Mouse (Mus musculus) hematopoietic multipotent progenitor cell, adult 10-12 weeks (in vitro differentiated cells): Measurements from ENCODE around the gene Wsb2. TPM values are rescaled to one million over a fixed set of nuclear protein-coding genes. Genes with fewer than 3 reads are reported as not detected.

Experiments used
- polyA plus RNA-seq: library from polyadenylated mRNA; stranded (reverse); fragments of >175 nt; gene quantifications from 2 replicates; pipeline ENCODE4 v1.2.3, GENCODE M21; 2012; ENCODE audit warnings: low replicate concordance

Gene Wsb2
- 30.0 and 61.0 TPM in 2 replicates for polyA plus RNA-seq

DNA sequence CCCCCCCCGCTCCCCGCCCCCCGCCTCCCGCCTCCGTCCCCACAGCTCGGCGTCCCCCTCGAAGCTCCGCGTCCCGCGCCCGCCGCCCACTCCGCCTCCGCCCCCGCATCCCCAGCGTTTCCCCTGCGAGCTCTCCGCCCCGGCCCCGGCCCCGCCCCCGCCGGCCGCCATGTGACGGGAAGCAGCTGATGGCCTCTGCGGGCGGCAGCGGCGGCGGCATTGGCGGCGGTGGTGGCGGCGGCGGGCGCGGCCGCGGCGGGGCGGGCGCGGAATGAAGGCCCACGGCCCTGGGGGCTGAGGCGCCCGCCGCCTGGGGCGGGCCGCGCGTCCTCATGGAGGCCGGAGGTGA lies at the start of gene Wsb2:
TSS of gene Wsb2 (plus strand) at position 176 of the 349 bp plus-strand sequence.

DNA sequence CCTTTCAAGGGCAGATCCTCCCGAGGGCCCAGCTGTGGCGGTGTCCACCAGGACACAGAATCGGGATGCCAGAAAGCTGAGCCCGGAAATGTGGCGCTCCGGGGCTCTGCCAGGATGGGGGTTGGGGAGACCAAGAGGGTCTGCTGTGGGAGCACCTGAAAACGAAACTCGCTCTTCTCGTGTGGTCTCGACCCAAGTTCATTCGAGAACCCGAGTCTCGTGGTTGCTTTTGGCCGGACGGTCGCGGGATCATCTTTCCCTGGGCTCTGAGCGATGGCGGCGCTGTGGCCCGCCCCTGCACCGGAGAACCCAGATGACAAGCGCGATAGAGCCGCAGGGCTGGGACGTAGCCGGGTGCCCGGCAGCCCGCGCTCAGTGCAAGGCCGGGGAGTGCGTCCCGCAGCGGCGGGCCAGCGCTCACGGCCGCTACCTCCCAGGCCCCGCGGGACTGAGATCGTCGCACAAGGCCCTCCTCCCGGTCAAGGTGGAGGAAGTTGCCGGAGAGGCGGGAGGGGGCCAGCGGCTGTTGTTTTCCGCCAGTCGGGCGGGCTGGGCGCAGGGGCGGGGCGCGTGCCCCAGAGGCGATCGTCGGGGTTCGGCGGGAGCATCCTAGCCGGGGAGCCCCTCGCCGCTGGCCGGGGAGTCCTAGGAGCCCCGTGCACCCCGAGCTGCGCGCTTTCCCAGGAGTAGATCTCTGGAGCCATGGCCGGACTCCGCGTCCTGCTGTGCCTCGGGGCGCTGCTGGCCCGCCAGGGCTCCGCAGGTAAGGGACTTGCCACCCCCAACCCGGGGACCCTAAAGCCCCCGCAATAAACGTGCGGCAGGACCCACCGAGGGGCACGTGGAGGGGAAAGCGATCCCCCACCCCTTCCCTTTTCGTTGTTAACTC lies 38.1 kb upstream of the Wsb2 start, which contains the start of gene Vsig10:
TSS of gene Vsig10 (plus strand) at position 343 of the 889 bp plus-strand sequence.

DNA sequence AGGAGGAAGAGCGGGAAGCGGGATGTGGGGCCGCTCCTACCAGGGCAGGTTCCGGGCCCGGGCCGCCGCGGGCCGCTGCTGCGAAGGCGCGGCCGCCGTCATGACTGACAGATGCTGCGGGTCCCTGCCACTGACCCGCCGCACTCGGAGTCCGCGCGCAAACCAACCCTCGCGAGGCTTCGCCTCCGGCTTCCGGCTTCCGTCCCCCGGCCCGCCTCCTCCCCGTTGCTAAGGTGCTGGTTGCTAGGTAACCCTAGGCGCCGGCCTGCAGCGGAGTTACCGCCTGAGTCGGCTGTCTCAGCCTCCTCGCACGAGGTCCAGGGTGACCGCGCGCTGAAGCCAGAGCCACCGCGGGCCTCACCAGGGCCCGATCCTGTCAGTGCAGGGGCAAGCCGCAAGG lies 31.8 kb downstream of the Wsb2 start, which contains the start of gene Rfc5:
TSS of gene Rfc5 (minus strand) at position 171 of the 400 bp plus-strand sequence.

DNA sequence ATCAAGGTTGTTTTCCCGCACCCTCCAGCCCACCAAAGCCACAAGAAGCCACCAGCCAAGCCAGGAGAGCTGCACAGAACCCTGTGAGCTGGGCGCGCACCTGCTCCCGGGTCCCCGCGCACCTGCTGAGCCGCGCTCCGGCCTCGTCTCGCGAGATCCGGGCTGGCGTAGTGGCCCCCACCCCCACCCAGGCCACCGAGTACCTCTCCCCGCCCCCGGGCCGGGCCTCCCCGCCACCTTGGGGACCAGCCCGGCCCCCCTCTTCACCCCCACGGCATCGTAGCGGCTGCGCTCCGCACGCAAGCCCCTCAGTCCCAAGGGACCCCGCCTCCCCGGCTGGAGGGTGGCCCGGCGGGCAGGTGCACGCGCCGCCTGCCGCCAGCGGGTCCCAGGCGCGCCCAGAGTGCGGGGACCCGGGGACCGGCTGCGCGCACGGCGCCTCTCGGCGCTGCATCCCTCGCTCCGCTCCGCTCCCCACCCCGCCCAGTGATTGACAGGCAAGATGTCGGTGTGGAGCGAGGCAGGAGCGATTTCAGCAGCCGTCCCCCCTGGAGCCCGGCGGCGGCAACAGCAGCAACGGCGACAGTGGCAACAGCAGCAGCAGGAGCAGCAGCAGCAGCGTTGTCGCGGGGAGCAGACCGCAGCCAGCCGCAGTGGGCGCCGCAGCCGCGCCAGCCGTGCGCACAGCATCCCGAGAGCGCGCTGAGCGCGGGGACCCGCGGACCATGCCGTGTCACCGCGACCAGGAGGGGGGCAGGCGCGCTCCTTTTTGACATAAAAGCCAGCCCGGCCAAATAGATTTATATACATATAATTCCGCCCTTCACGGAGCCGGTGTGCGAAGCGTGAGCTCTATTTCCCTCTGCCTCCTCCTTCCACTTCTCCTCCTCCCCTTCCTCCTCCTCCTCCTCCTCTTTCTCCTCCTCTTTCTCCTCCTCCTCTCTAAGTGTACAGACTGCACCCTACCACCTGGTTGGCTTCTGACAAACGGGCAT lies 56.7 kb downstream of the Wsb2 start, which contains the start of gene Ksr2:
TSS of gene Ksr2 (plus strand) at position 494 of the 995 bp plus-strand sequence.

Other genes starting within 250 kb of the Wsb2 start
- 44.5 and 64.3 TPM in 2 replicates for gene Suds3, start 241.2 kb upstream of the Wsb2 start, polyA plus RNA-seq
- gene Taok3, start 237.2 kb upstream of the Wsb2 start, polyA plus RNA-seq, result 26.2 and 31.1 TPM in 2 replicates
- gene Pebp1, start 69.7 kb upstream of the Wsb2 start, polyA plus RNA-seq, result 252 and 389 TPM in 2 replicates
- gene Vsig10, start 38.2 kb upstream of the Wsb2 start, polyA plus RNA-seq, result 11.0 and 18.7 TPM in 2 replicates
- gene Rfc5, start 31.7 kb downstream of the Wsb2 start, polyA plus RNA-seq, result 34.4 and 52.7 TPM in 2 replicates
- 0.80 and 0.88 TPM in 2 replicates for gene Ksr2, start 56.7 kb downstream of the Wsb2 start, polyA plus RNA-seq